Mouse (Mus musculus): ENCODE measurements at regions not wholly inside any gene's neighbourhood (a gene's known extent, or its start where the extent isn't known, plus 50 kb on each side); places are given as distances from the start of the nearest gene placed in this dataset.

GRCm38 (mm10) chr1:163456366-163456765 is 52.9 kb upstream of the Gorab start:
- H3K9me3 ChIP-seq (replicated peaks), result no peaks in the 10 kb centered on the region
- no peaks in the 10 kb centered on the region for H3K4me1 ChIP-seq
- no peaks in the 10 kb centered on the region for H3K36me3 ChIP-seq (ENCODE audit: poor library complexity, severe bottlenecking)
- no peak overlapping the region for H3K4me2 ChIP-seq
- 92% methylated on average over 8 of the region's 8 CpGs for WGBS
- no peak for ATAC-seq
- no peak overlapping the region for H3K27ac ChIP-seq
- H3K9ac ChIP-seq, result no peak overlapping the region
- no peaks in the 10 kb centered on the region for H3K27me3 ChIP-seq
- no peak overlapping the region for H3K4me3 ChIP-seq
